11 mouse cellular contexts compared by ENCODE assay signal in the genomic region with DNA sequence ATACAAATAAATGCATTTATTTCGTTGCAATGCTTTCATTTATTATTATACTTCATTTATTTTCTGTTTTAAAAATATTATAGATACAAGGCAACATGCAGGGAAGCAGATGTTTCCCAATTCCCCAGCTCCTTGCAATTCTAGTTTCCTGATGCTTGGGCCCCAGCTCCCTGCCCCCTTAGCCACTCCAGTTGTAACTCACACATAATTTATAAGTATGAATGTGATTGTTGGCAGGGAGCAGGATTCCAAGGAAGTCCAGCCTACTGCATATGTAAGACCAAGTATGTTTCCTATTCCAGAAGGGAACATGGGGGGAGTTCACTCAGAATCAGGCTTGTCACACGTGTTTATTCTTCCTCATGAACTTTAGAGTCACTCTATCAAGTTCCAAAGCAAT.
"Had no signal": no experiment of that assay in that cellular context is flagged by ENCODE, and none has a peak within 500 bp of the region (broad histone marks: within the 10 kb centered on the region; RNA-seq: fewer than 3 reads in every experiment).

No protein-coding gene starts in this region.

- ATAC-seq: hindbrain, embryonic 16.5 days; inflammation-experienced regulatory T-cells, adult 6 months; intestine, postnatal 0 days; liver, embryonic 12.5 days had no signal

- H3K4me3 ChIP-seq: limb, embryonic 15.5 days; liver, embryonic 12.5 days; midbrain, embryonic 12.5 days; stomach, embryonic 15.5 days had no signal

- H3K4me2 ChIP-seq: limb, embryonic 15.5 days; liver, embryonic 12.5 days; midbrain, embryonic 12.5 days; stomach, embryonic 15.5 days had no signal

- H3K4me1 ChIP-seq: limb, embryonic 15.5 days; liver, embryonic 12.5 days; midbrain, embryonic 12.5 days; stomach, embryonic 15.5 days had no signal

- DNase-seq: layer of hippocampus, postnatal 36 days; right cerebral cortex, postnatal 14 days; thymus, adult 2 months; thymus, postnatal 25 days had no signal

- H3K27ac ChIP-seq: limb, embryonic 15.5 days; liver, embryonic 12.5 days; midbrain, embryonic 12.5 days; stomach, embryonic 15.5 days had no signal

- H3K9ac ChIP-seq: limb, embryonic 15.5 days; liver, embryonic 12.5 days; midbrain, embryonic 12.5 days; stomach, embryonic 15.5 days had no signal

- H3K36me3 ChIP-seq: limb, embryonic 15.5 days; liver, embryonic 12.5 days; midbrain, embryonic 12.5 days; stomach, embryonic 15.5 days had no signal

- H3K27me3 ChIP-seq: limb, embryonic 15.5 days; liver, embryonic 12.5 days; midbrain, embryonic 12.5 days; stomach, embryonic 15.5 days had no signal

- H3K9me3 ChIP-seq: limb, embryonic 15.5 days; liver, embryonic 12.5 days; midbrain, embryonic 12.5 days; stomach, embryonic 15.5 days had no signal
